Mouse (Mus musculus) brain, embryonic 14.5 days (tissue): ENCODE results near the gene Palm. TPM values are rescaled to one million over a fixed set of nuclear protein-coding genes. Genes with fewer than 3 reads are reported as not detected.

Source experiments
- DNase-seq: peaks from one replicate; pipeline ENCODE4 v3.0.0-alpha.2; 2011; ENCODE audit warnings: low read depth
- CTCF ChIP-seq: fragments of 200-500 bp; IDR thresholded peaks from 2 replicates; pipeline ENCODE4 v1.5.1; 2012; ENCODE audit warnings: inconsistent platforms, mild to moderate bottlenecking, moderate library complexity, borderline replicate concordance; ENCODE audit not compliant: insufficient read depth, insufficient read length; ENCODE audit errors: extremely low read depth
- POLR2A ChIP-seq: fragments of 200-500 bp; IDR thresholded peaks from 2 replicates; pipeline ENCODE4 v1.6.1; 2012; ENCODE audit warnings: mild to moderate bottlenecking, inconsistent platforms, borderline replicate concordance; ENCODE audit not compliant: poor library complexity, insufficient read depth, insufficient read length, severe bottlenecking; ENCODE audit errors: extremely low read depth
- polyA plus RNA-seq: library from polyadenylated mRNA; depleted of rRNA; stranded (reverse); fragments of >200 nt; gene quantifications from 2 replicates; pipeline ENCODE4 v1.2.3, GENCODE M21; 2012

The Palm gene
- polyA plus RNA-seq, 1 experiment: 219 TPM

DNA sequence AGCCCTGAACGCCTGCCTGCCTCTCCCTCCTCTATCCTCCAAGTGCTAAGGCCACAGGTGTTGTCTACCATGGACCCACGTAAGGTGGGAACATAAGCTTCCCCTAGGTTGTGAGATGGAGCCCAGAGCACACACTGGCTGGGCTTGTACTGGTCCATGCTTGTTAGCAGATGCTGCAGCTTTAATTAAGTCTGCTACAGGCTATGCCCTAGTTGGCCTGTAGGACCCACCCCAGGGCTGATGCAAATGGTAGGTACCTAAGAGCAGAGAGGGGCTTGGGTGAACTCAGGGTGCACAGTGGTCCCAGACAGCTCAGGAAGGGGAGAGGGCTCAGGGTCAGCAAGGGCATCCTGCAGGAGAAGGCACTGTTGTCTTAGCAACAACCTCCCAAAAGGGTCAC is 3.8 kb upstream of the Palm start:
- no peak for TF ChIP-seq CTCF
- no peak for TF ChIP-seq POLR2A

DNA sequence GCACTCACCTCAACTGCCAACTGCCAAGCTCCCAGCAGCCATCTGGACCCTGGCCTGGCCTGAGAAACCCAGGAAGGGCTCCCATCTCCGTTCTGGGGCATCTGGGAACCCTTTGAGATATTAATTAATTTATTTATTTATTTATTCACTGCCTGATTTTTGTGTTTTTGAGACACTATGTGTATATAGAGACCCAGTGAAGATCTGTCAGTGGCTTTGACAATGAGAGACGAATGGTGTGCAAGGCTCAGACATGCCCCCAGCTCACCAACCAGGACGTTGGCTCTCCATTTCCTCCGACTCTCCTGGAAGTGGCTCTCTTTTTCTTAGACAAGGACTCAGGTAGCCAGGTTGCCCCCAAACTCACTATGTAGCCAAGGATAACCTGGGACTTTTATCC is 2.5 kb upstream of the Palm start, which contains the start of gene Prss57:
Gene Prss57 (minus strand): TSS at position 101 of the 400 bp plus-strand sequence.
- no peak for DNase-seq
- TF ChIP-seq POLR2A: no peak
- TF ChIP-seq CTCF: no peak

More for the DNA sequence above, 3.8 kb upstream of the Palm start:
- no peak for DNase-seq

DNA sequence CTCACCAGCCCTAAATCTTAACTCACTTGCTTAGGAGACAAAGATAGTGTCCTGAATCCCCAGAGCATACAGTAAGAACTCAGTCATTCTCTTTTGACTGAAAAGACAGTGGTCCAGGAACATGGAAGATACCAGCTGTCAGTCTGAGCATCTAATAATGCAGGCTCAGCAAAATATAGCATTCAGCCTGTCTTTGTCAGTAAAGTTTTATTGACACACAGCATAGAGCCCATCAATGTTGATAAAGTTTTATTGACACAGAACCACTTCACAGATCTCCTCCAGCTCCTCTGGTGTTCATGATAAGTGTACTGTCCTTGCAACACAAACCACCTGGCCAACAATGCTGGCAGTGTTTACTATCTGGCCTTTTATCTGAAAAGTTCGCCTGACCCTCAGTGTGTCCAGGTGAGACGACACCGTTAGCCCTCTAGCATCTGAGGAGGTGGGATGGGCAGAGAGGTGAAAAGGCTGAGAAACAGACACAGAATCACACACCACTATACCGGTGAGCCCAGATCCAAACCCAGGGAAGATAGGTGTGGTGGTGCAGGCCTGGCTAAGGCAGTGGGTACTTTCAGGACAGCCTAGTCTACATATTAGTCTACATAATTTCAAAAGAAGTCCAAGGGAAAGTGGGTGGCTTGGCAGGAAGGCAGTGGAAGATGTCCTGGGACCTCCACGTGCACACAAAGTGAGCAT is 882 bp upstream of the Palm start:
- DNase-seq: no peak
- TF ChIP-seq POLR2A (no peak), CTCF (no peak)

DNA sequence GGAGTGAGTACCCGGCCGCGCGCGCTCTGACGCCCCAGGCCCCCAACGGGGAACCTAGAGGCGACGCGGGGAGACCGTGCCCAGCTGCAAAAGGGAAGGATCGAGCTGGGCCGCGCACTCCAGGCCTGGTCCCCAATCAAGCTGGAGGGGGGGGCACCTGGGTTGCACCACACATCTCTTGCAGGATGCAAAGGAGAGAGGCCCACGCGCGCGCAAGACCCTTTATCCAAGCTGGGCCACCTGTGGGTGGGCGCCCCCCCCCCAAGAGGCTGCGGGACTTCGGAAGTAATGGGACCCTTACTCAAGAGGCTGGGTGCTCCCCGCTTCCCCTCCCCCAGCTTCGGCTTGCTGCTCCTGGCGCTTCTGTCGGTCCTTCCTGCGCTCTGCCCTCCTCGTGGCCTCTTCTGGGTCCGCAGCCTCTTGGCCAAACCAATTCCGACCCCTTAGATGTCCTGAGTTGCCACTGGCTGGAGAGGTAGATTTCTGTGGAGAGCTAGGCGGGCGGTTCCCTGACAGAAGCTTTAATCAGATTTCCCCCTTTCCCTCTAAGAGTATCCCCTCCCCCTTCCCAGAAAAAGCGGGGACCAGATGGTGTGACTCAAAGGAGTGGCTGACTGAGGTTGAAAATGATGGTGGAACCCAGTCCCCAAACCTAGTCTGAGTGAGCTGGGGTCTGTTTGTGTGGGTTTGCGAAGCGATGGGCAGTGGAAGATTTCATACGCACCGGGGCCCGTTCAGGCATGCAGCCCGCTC is 542 bp downstream of the Palm start:
- no peak for TF ChIP-seq POLR2A
- TF ChIP-seq CTCF: 0 out of 2 replicates have a peak, but pooled peaks have one; percentile 3
- DNase-seq: peak; percentile 83

DNA sequence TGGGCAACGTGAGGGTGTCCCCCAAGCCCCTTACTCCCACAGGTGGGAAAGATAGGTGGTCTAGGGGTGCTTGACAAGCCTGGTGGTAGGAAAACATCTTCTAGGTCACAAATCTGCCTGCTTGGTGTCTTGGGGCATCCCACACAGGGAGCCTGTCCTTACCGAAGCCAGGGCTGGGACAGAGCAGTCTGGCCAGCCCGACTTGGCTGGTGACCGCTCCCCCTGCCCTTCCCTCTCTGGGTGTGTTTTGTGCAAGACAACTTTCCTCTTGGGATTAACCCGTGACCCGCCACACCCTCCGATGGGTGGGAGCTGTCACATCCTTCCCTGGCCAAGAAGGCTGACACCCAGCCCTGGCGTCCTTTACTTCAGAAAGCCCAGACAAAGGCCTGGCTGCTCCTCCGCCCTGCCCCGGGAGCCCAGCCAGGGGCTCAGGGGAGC is 1.1 kb downstream of the Palm start:
- no peak for TF ChIP-seq POLR2A
- DNase-seq: peak; percentile 58

DNA sequence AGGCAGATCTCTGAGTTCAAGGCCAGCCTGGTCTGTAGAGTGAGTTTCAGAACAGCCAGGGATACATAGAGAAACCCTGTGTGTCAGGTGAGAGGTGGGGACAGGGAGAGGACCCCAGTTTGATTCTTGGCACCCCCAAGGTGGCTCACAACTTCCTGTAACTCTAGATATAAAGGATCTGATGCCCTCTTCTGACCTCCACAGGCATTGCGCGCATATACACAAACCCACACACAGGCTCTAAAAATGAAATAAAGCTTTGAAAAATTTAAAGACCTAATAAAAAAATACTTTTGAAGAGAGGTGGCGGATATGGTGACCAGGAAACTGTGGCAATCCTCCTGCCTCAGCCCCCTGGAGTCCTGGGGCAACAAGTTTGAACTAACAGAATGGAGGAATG is 2.5 kb downstream of the Palm start:
- TF ChIP-seq CTCF: no peak
- TF ChIP-seq POLR2A: no peak
- DNase-seq: no peak

DNA sequence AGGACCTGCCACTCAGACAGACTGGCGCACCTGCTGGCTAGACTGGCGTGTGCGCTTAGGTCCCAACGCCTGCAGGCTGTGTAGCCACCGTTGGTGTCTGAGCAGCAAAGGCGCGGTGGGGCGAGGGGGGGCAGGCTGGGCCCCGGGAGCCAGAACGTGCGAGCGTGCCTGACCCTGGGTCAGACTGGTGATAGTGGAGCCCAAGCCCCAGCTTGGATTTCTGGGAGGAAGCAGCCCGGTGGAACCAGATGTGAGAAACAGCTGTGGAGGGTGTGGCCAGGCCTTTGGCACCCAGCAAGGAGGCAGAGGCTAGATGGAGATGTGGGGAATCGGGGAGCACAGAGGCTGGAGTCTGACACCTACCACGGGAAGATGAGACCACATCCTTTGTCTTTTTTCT is 4.0 kb downstream of the Palm start:
- peak; percentile 49 for DNase-seq
- no peak for TF ChIP-seq POLR2A
- no peak for TF ChIP-seq CTCF

DNA sequence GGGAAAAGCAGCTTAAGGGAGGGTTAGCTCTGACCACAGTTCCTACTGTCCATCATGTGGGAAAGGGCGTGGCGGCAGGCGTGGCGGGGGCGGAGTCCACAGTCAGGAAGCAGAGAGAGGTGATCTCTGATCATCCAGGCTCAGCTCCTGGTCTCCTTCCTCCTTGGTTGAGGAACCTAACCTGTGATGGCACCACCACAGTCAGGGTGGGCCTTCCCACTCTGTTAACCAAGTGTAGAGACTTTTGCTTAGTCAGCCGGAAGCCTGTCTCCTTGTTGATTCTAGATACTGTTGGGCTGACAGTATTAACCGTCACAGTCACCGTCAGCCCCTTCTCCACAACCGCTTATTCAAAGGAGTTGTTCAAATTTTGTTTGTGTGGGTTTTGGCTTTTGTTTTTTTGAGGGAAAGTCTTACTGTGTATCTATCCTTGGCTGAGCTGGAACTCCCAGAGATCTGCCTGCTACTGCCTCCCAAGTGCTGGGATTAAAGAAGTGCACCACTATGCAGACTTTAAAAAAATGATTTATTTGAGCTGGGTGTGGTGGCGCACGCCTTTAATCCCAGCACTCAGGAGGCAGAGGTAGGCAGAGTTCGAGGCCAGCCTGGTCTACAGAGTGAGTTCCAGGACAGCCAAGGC is 5.0 kb downstream of the Palm start:
- DNase-seq: no peak
- no peak for TF ChIP-seq POLR2A
- TF ChIP-seq CTCF: no peak

DNA sequence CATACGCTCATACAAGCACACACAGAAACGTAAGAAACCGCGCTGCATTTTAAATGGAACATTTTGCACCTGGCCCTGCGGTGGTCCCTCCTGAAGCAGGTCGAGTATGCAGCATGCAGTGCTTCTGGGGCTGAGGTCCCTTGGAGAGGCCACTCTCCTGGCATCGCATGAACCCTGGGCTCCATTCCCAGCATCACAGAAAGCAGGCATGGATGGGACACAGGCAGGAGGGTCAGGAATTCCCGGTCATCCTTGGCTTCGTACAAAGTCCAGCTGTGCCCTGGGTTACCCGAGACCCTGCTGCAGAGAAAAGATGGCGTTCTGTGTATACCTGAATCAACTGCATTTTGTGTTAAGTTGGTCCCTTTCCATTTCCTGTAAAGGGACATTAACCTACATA is 7.1 kb downstream of the Palm start:
- no peak for TF ChIP-seq POLR2A
- no peak for TF ChIP-seq CTCF
- no peak for DNase-seq

DNA sequence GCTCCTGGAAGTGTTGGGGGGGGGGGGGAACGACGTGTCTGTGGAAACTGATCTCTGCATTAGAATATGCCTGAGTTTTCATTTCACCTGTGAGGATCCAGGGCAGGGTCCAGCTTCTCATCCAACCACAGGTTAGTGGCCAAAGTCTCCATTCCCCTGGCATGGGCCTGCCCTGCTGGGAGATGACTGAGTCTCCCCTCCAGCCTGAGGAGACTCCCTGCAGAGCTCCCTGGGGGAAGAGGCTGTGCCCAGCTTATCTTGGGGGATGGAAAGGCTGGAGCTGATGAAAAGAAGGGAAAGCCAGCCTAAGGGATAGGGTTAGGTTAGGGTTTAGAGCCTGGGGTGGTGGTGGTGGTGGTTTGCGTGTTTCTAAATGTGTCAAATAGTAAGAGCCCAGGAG is 8.5 kb downstream of the Palm start:
- DNase-seq: no peak
- TF ChIP-seq CTCF (no peak), POLR2A (no peak)

DNA sequence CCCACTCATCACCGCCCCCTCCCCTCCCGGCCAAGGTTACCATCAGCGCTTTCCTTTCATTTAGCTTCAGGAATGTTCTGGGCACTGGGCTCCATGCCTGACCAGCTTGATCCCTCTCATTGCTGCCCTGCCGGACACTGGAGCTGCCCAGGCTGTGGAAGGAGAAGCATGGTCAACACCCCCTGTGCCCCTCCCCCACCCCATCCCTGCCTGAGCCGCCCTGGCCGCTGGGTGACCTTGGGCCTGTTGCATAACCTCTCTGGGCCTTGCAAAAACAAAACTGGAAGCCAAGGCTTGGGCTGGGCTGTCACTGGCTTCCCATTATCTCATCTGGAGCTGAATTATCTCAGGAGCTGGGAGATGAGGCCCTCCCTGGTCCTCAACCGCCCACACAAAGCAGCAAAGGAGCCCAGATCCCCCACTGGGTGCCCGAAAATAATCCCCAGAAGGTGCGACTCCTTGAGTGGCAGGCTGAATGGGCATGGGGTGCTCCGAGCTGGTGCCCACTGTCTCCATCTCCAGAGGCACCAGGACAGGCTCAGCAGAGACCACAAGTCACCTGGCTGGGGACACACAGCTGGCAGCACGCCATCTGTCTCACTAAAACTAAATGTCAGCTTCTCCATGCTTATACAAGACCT is 9.1 kb downstream of the Palm start:
- peak; percentile 23 for DNase-seq
- TF ChIP-seq POLR2A (no peak), CTCF (no peak)

DNA sequence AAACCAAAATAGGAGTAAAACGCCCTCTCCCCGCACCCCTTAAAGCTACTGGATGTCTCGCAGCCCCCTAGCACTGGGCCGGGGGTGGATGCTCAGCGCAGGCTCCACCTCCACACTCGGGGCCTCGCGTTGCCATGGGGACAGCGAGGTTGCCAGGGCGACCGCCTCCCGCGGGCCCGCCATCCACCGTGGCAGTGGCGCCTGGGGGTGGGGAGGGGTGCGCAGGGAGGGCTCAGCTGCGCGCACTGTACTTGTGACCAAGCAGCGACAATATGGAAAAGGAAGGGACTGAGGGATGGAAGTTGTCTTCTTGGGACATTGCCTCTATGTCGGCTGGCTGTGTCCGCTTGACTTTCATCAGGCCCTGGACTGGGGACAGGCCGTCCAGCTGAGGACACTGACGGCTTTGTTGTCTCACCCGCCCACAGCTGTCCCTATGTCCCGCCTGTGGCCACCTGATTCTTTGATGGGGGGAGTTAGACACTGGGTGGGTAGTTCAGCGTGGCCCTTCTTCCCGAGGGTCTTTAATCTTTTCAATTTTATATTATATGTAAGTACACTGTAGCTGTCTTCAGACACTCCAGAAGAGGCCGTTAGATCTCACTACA is 10.4 kb downstream of the Palm start:
- peak; percentile 25; the same call in 1 of the 2 replicates for TF ChIP-seq POLR2A
- TF ChIP-seq CTCF: no peak
- DNase-seq: peak; percentile 97
